Mouse (Mus musculus) lung, adult 2 months (tissue): ENCODE measurements at regions not wholly inside any gene's neighbourhood (a gene's known extent, or its start where the extent isn't known, plus 50 kb on each side); places are given as distances from the start of the nearest gene placed in this dataset.

ENCODE experiments used
- CTCF ChIP-seq: fragments of 200-500 bp; IDR thresholded peaks from 2 replicates; pipeline ENCODE4 v1.5.1; 2011; ENCODE audit warnings: mild to moderate bottlenecking, low read length, control low read depth; ENCODE audit not compliant: insufficient read depth
- POLR2A ChIP-seq: fragments of 200-500 bp; IDR thresholded peaks from 2 replicates; pipeline ENCODE4 v1.6.1; 2011; ENCODE audit warnings: low read depth, mild to moderate bottlenecking, control low read depth, low read length, borderline replicate concordance; ENCODE audit errors: extremely low read depth

DNA sequence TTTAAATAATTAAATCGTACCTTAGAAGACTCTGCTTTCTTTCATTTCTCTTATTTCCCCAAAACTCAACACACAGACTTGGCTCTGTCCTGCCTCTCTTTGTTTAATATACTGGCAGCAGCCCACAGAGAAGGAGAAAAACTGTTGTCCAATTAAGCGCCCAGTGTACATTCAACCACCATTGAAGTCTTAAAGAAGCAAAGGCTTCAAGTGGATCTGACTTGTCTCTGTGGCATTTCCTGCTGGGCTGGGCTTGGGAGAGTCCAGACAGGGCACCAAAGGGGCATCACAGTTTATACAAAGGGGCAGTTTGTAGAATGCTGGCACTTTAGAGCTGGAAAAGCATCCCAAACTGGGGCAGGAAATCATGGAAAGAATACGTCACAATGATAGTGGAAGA is 340.9 kb upstream of the Pik3r1 start:
- TF ChIP-seq CTCF (no peak), POLR2A (no peak)
